In the genomic region with DNA sequence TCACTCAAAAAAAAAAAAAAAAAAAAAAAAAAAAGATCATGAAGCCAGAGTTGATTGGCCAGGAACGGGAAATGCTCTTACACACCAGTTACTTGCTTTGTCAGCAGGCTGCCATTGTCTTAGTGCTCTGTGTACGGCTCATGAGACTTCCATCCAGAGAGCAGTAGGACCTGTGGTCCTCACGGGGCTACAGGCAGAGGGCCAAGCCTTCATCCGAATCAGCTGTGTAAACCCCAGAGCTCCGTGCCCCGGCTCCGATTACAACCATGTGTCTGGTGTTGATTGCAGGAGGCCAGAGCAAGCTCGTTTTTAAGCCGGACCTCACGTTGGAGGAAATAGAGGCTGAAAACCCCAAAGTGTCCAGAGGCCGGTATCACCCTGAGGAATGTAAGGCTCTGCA, we compare ENCODE assay signal across 13 mouse cellular contexts. TPM values are rescaled to one million over a fixed set of nuclear protein-coding genes. Genes with fewer than 3 reads are reported as not detected.
DNase-seq lines count a peak whose midpoint lies in the region; ATAC-seq and TF ChIP-seq lines count a peak whose summit lies in the region.
"Had no signal": no experiment of that assay in that cellular context is flagged by ENCODE, and none has a peak within 500 bp of the region (broad histone marks: within the 10 kb centered on the region; RNA-seq: fewer than 3 reads in every experiment).

No protein-coding gene starts in this region.

- no peaks in the 10 kb centered on the region for H3K79me2 ChIP-seq in liver, adult 2 months (ENCODE audit: control insufficient read depth, insufficient read depth, low read length)

- 59% methylated on average over 11 of the region's 11 CpGs for WGBS in liver, adult 2 months
- 65% methylated on average over 11 of the region's 11 CpGs for WGBS in liver, embryonic 11.5 days
- 6% methylated on average over 11 of the region's 11 CpGs for WGBS in limb, embryonic 12.5 days

- no peaks in the 10 kb centered on the region for H3K9me3 ChIP-seq in liver, embryonic 11.5 days (ENCODE audit: control insufficient read depth, low read length)
- no peaks in the 10 kb centered on the region for H3K9me3 ChIP-seq in limb, embryonic 12.5 days
- H3K9me3 ChIP-seq: forebrain, embryonic 15.5 days; neural tube, embryonic 13.5 days had no signal

- no peak for TF ChIP-seq CTCF in liver, adult 2 months (IDR thresholded peaks at IDR 0.05; ENCODE audit: low read depth, low read length)

- H3K27ac ChIP-seq in liver, adult 2 months (replicated peaks; ENCODE audit: insufficient read depth, low read depth, low read length) = peak overlapping the region; percentile 39
- H3K27ac ChIP-seq in liver, embryonic 11.5 days (ENCODE audit: low read depth, low read length) = no peak overlapping the region
- H3K27ac ChIP-seq in limb, embryonic 12.5 days = 0 out of 2 replicates have a peak overlapping the region, but pooled peaks have one; percentile 25
- H3K27ac ChIP-seq: forebrain, embryonic 15.5 days; neural tube, embryonic 13.5 days had no signal

- H3K4me2 ChIP-seq in liver, embryonic 11.5 days = no peak overlapping the region; the same call in 1 of the 2 replicates
- peak overlapping the region; percentile 4; the same call in 1 of the 2 replicates for H3K4me2 ChIP-seq in limb, embryonic 12.5 days
- H3K4me2 ChIP-seq: forebrain, embryonic 15.5 days; neural tube, embryonic 13.5 days had no signal

- ATAC-seq in liver, embryonic 11.5 days (replicated peaks; ENCODE audit: low FRiP score) = no peak
- ATAC-seq in limb, embryonic 12.5 days (ENCODE audit: insufficient number of reproducible peaks, insufficient read depth, low FRiP score, low TSS enrichment, low read depth) = 0 out of 2 replicates have a peak, but pooled peaks have one; percentile 64
- ATAC-seq: forebrain, embryonic 15.5 days had no signal

- peak; percentile 29 for DNase-seq in gastrocnemius, postnatal 25 days
- DNase-seq in gastrocnemius, postnatal 10 days = no peak
- peak; percentile 16 for DNase-seq in liver, adult 2 months (ENCODE audit: extremely low read depth, low read depth, low spot score)
- no peak for DNase-seq in liver, embryonic 11.5 days (ENCODE audit: low spot score)
- DNase-seq in embryo, embryonic 11 days = peak; percentile 61
- DNase-seq in cerebellum, postnatal 14 days = no peak
- no peak for DNase-seq in kidney, postnatal 14 days
- DNase-seq: adrenal gland, postnatal 25 days; cerebellum, adult 2 months had no signal

- H3K4me3 ChIP-seq in liver, adult 2 months (ENCODE audit: insufficient read depth, low read depth, low read length) = peak overlapping the region; percentile 47
- H3K4me3 ChIP-seq in liver, embryonic 11.5 days (ENCODE audit: low read depth, low read length) = no peak overlapping the region
- H3K4me3 ChIP-seq in limb, embryonic 12.5 days (replicated peaks) = no peak overlapping the region
- H3K4me3 ChIP-seq: forebrain, embryonic 15.5 days; neural tube, embryonic 13.5 days had no signal

- H3K36me3 ChIP-seq in liver, adult 2 months (ENCODE audit: control insufficient read depth, insufficient read depth, low read length) = no peaks in the 10 kb centered on the region
- H3K36me3 ChIP-seq in liver, embryonic 11.5 days (ENCODE audit: control insufficient read depth, insufficient read depth, low read length) = no peaks in the 10 kb centered on the region
- H3K36me3 ChIP-seq in limb, embryonic 12.5 days = peaks cover 27% of the 10 kb centered on the region

- H3K4me1 ChIP-seq in liver, adult 2 months (ENCODE audit: control insufficient read depth, insufficient read depth, low read length) = peaks cover 1% of the 10 kb centered on the region; the same call in 1 of the 2 replicates
- H3K4me1 ChIP-seq in liver, embryonic 11.5 days (replicated peaks; ENCODE audit: control insufficient read depth, insufficient read depth, low read length) = peaks cover 9% of the 10 kb centered on the region
- peaks cover 46% of the 10 kb centered on the region for H3K4me1 ChIP-seq in limb, embryonic 12.5 days (replicated peaks)
- H3K4me1 ChIP-seq: forebrain, embryonic 15.5 days had no signal

- H3K9ac ChIP-seq in liver, adult 2 months (ENCODE audit: low read depth, low read length) = peak overlapping the region; percentile 36
- no peak overlapping the region for H3K9ac ChIP-seq in liver, embryonic 11.5 days (ENCODE audit: low read depth, low read length)
- no peak overlapping the region for H3K9ac ChIP-seq in limb, embryonic 12.5 days (replicated peaks)
- H3K9ac ChIP-seq: forebrain, embryonic 15.5 days; neural tube, embryonic 13.5 days had no signal

- H3K27me3 ChIP-seq in liver, adult 2 months (ENCODE audit: control insufficient read depth, insufficient read depth, low read length) = no peaks in the 10 kb centered on the region
- H3K27me3 ChIP-seq in liver, embryonic 11.5 days (replicated peaks; ENCODE audit: control insufficient read depth, insufficient read depth, low read length) = peaks cover 35% of the 10 kb centered on the region
- no peaks in the 10 kb centered on the region for H3K27me3 ChIP-seq in limb, embryonic 12.5 days
- H3K27me3 ChIP-seq: forebrain, embryonic 15.5 days; neural tube, embryonic 13.5 days had no signal

- TF ChIP-seq POLR2A in liver, adult 2 months (IDR thresholded peaks at IDR 0.05; ENCODE audit: extremely low read depth, insufficient read depth, low read length) = no peak

RNA-seq across cellular contexts. Expression of a gene that starts 11.6 kb away (rescaled TPM):
- total RNA-seq in gastrocnemius, postnatal 25 days (2021) = 1 to 10 TPM; 4.0 to 4.4 TPM
- 1 to 10 TPM; 5.5 to 5.7 TPM for total RNA-seq in gastrocnemius, postnatal 10 days (2021)
- 1.3 and 1.6 TPM in 2 replicates for total RNA-seq in liver, adult 2 months (2014; rRNA removed)
- polyA plus RNA-seq in liver, adult 2 months (2012; rRNA removed) = 0.44 and 0.54 TPM in 2 replicates
- 9.6 and 10.2 TPM in 2 replicates for polyA plus RNA-seq in liver, embryonic 11.5 days (2014; fragmentation: Nextera tagmentation; extraction: Ambion mirVana)
- polyA plus RNA-seq in limb, embryonic 12.5 days (2016; fragmentation: Nextera tagmentation; extraction: Ambion mirVana) = 33.3 and 33.6 TPM in 2 replicates

RNA-seq across cellular contexts. Expression of a gene that starts 40.6 kb away (rescaled TPM):
- 10 to 100 TPM; 11.9 to 14.7 TPM for total RNA-seq in gastrocnemius, postnatal 25 days (2021)
- total RNA-seq in gastrocnemius, postnatal 10 days (2021) = 10 to 100 TPM; 22.1 to 28.5 TPM
- 3.0 and 3.4 TPM in 2 replicates for total RNA-seq in liver, adult 2 months (2014; rRNA removed)
- polyA plus RNA-seq in liver, adult 2 months (2012; rRNA removed) = 1.0 and 1.4 TPM in 2 replicates
- polyA plus RNA-seq in liver, embryonic 11.5 days (2014; fragmentation: Nextera tagmentation; extraction: Ambion mirVana) = 7.0 and 7.4 TPM in 2 replicates
- polyA plus RNA-seq in limb, embryonic 12.5 days (2016; fragmentation: Nextera tagmentation; extraction: Ambion mirVana) = 8.8 and 9.9 TPM in 2 replicates

RNA-seq across cellular contexts. Expression of a gene that starts 46.5 kb away (rescaled TPM):
- not detected for total RNA-seq in gastrocnemius, postnatal 25 days (2021)
- not detected for total RNA-seq in gastrocnemius, postnatal 10 days (2021)
- 0.13 and 0.18 TPM in 2 replicates for total RNA-seq in liver, adult 2 months (2014; rRNA removed)
- polyA plus RNA-seq in liver, adult 2 months (2012; rRNA removed) = 0.36 and 0.37 TPM in 2 replicates
- 5.3 and 6.5 TPM in 2 replicates for polyA plus RNA-seq in liver, embryonic 11.5 days (2014; fragmentation: Nextera tagmentation; extraction: Ambion mirVana)
- 7.9 and 8.2 TPM in 2 replicates for polyA plus RNA-seq in limb, embryonic 12.5 days (2016; fragmentation: Nextera tagmentation; extraction: Ambion mirVana)
- total RNA-seq: hematopoietic stem cell, adult 5-6 weeks had no signal
- polyA plus RNA-seq: forebrain, embryonic 15.5 days had no signal

Comparison
In these comparisons a context has a peak if more than half of its experiments do, and no peak if none do; other contexts are left out.
1. DNase-seq: peak in gastrocnemius, postnatal 25 days (single experiment), liver, adult 2 months (single experiment) and embryo, embryonic 11 days (single experiment); none in gastrocnemius, postnatal 10 days (single experiment), liver, embryonic 11.5 days (single experiment), cerebellum, postnatal 14 days (0 of 2) and kidney, postnatal 14 days (single experiment).